Mouse (Mus musculus) myocyte (in vitro differentiated cells): ENCODE results near the gene Hoxd8.

Experiments
- POLR2A ChIP-seq: IDR thresholded peaks from one replicate; pipeline ENCODE4 v1.6.1; 2011; ENCODE audit warnings: low read depth, mild to moderate bottlenecking, control low read depth, moderate library complexity; ENCODE audit not compliant: insufficient read length
- SRF ChIP-seq: IDR thresholded peaks from one replicate; pipeline ENCODE4 v1.6.1; 2011; ENCODE audit warnings: low read depth; ENCODE audit not compliant: control insufficient read depth, insufficient read length

DNA sequence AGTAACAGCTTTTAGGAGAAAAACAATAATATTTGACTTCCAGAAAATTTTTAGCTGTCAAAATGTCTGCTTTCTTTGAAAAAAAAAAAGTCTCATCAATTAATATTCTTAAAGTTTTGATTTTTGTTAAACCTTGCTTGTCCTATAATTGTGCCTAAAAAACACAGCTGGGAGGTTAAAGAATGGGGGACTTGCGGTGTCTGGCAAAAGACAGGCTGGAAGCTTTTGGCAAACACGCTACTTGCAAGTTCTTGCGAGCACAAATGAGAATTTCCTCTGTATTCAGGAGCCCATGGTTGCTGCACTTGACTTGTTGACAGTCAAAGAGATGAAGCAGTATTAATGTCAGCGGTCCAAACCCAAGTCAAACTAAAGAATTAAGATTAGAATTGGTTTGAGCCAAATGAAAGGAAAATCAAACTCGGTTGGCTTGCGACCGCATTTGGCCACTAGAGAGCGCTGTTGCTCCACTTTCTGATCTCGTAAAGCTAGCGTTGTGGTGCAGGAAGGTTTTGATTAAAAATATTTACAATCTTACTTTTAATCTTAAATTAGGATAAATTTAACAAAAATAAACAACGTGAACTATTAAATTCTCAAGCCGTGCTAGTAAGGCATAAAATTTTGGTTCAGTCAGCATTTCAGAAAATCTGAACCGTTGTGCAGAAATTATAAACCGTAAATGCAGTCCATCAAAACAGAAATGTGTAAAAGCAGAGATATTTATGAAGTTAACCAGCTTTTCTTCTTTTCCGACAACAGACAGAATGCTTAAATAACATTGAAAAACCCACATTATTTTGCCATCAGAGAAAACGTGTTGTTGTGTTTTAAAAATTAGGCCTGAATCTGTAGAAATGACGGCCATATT is 2.2 kb upstream of the Hoxd8 start:
- TF ChIP-seq SRF (no peak), POLR2A (no peak)
